In the genomic region with DNA sequence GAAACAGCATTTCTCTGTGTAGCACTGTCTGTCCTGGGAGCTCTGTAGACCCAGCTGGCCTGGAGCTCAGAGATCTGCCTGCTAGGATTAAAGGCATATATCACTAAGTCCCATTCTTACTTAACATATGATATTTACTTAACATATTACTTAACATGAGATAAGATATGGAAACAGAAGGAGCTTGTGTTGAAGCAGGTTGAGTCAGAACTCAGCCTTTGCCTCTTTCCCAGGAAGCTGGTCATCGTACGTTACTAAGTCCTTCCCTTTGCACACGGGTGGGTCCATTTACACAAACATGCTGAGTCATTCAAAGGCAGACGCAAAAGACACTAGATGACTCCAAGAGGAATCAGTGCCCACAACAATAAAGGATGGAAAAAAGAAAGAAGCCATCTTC, we compare ENCODE assay signal across 23 mouse cellular contexts. TPM values are rescaled to one million over a fixed set of nuclear protein-coding genes. Genes with fewer than 3 reads are reported as not detected.
A peak's percentile ranks its signal among the peaks of the same experiment; 100 is the strongest.
DNase-seq lines count a peak whose midpoint lies in the region; ATAC-seq and TF ChIP-seq lines count a peak whose summit lies in the region.
"Had no signal": no experiment of that assay in that cellular context is flagged by ENCODE, and none has a peak within 500 bp of the region (broad histone marks: within the 10 kb centered on the region; RNA-seq: fewer than 3 reads in every experiment).

No protein-coding gene starts in this region.

- no peaks in the 10 kb centered on the region for H3K4me1 ChIP-seq in intestine, embryonic 15.5 days (replicated peaks)
- no peaks in the 10 kb centered on the region for H3K4me1 ChIP-seq in stomach, postnatal 0 days (replicated peaks; ENCODE audit: control insufficient read depth, insufficient read depth)
- H3K4me1 ChIP-seq: embryonic facial prominence, embryonic 15.5 days; forebrain, embryonic 15.5 days; hindbrain, embryonic 12.5 days; neural tube, embryonic 12.5 days had no signal

- no peaks in the 10 kb centered on the region for H3K27me3 ChIP-seq in intestine, embryonic 15.5 days (replicated peaks)
- H3K27me3 ChIP-seq in stomach, postnatal 0 days (ENCODE audit: control insufficient read depth, insufficient read depth, low read length): no peaks in the 10 kb centered on the region
- H3K27me3 ChIP-seq: embryonic facial prominence, embryonic 15.5 days; forebrain, embryonic 15.5 days; hindbrain, embryonic 12.5 days; megakaryocyte, embryonic 14.5 days; neural tube, embryonic 12.5 days had no signal

- H3K27ac ChIP-seq in intestine, embryonic 15.5 days: no peak overlapping the region
- H3K27ac ChIP-seq in stomach, postnatal 0 days (replicated peaks): no peak overlapping the region
- H3K27ac ChIP-seq: embryonic facial prominence, embryonic 15.5 days; forebrain, embryonic 15.5 days; hindbrain, embryonic 12.5 days; layer of hippocampus, adult 2 months; neural tube, embryonic 12.5 days had no signal

- H3K36me3 ChIP-seq in intestine, embryonic 15.5 days: 0 out of 2 replicates have a peak, but pooled peaks cover 7% of the 10 kb centered on the region
- 0 out of 2 replicates have a peak, but pooled peaks cover 7% of the 10 kb centered on the region for H3K36me3 ChIP-seq in stomach, postnatal 0 days (ENCODE audit: control insufficient read depth, insufficient read depth, low read length)

- TF ChIP-seq CTCF in stomach, postnatal 0 days (IDR thresholded peaks at IDR 0.05; ENCODE audit: low read depth): no peak

- 42% methylated on average over 4 of the region's 4 CpGs for WGBS in intestine, embryonic 15.5 days
- 44% methylated on average over 4 of the region's 4 CpGs for WGBS in stomach, postnatal 0 days

- TF ChIP-seq EP300 in stomach, postnatal 0 days (optimal IDR thresholded peaks at IDR 0.05): no peak

- DNase-seq in ES-CJ7 (ENCODE audit: low read depth, low spot score) (peak; percentile 42), MN1 (ENCODE audit: low spot score) (peak; percentile 43)
- peak; percentile 62 for DNase-seq in stomach, postnatal 0 days (ENCODE audit: low spot score)
- DNase-seq in heart, adult 11 months: no peak
- no peak for DNase-seq in testis, postnatal 10 days (ENCODE audit: low spot score)
- DNase-seq: adrenal gland, postnatal 25 days; cerebellum, adult 11 months; cerebellum, adult 9-11 months; heart, postnatal 14 days; kidney, adult 8-10 months; kidney, postnatal 25 days; layer of hippocampus, postnatal 36 days; midbrain, embryonic 14.5 days; right cerebral cortex, postnatal 14 days had no signal

- H3K4me3 ChIP-seq in intestine, embryonic 15.5 days (replicated peaks): no peak overlapping the region
- H3K4me3 ChIP-seq in stomach, postnatal 0 days (ENCODE audit: low read depth, low read length): no peak overlapping the region
- H3K4me3 ChIP-seq: embryonic facial prominence, embryonic 15.5 days; forebrain, embryonic 15.5 days; hindbrain, embryonic 12.5 days; layer of hippocampus, adult 2 months; megakaryocyte, embryonic 14.5 days; neural tube, embryonic 12.5 days had no signal

- no peak overlapping the region for H3K4me2 ChIP-seq in intestine, embryonic 15.5 days (replicated peaks)
- H3K4me2 ChIP-seq in stomach, postnatal 0 days (replicated peaks; ENCODE audit: low read depth): no peak overlapping the region
- H3K4me2 ChIP-seq: embryonic facial prominence, embryonic 15.5 days; forebrain, embryonic 15.5 days; heart, embryonic 11.5 days; hindbrain, embryonic 12.5 days; neural tube, embryonic 12.5 days had no signal

- peak; percentile 94 for ATAC-seq in intestine, embryonic 15.5 days
- peak; percentile 96 for ATAC-seq in stomach, postnatal 0 days (ENCODE audit: low FRiP score, low TSS enrichment)
- no peak for ATAC-seq in megakaryocyte, adult 5-6 weeks (ENCODE audit: poor library complexity, severe bottlenecking)
- ATAC-seq: forebrain, embryonic 15.5 days had no signal

- H3K9me3 ChIP-seq in intestine, embryonic 15.5 days: no peaks in the 10 kb centered on the region
- H3K9me3 ChIP-seq in stomach, postnatal 0 days (ENCODE audit: control insufficient read depth, low read length): no peaks in the 10 kb centered on the region
- H3K9me3 ChIP-seq: embryonic facial prominence, embryonic 15.5 days; forebrain, embryonic 15.5 days; hindbrain, embryonic 12.5 days; neural tube, embryonic 12.5 days had no signal

- no peak overlapping the region for H3K9ac ChIP-seq in intestine, embryonic 15.5 days
- H3K9ac ChIP-seq in stomach, postnatal 0 days (ENCODE audit: low read length): no peak overlapping the region
- H3K9ac ChIP-seq: embryonic facial prominence, embryonic 15.5 days; forebrain, embryonic 15.5 days; hindbrain, embryonic 12.5 days; neural tube, embryonic 12.5 days had no signal

RNA-seq across cellular contexts. Expression of a gene that starts 20.8 kb away (rescaled TPM):
- polyA plus RNA-seq in intestine, embryonic 15.5 days (2015; fragmentation: Nextera tagmentation; extraction: Ambion mirVana): 8.9 TPM in 2 replicates
- polyA plus RNA-seq in stomach, postnatal 0 days (2015; fragmentation: Nextera tagmentation; extraction: Ambion mirVana): 8.5 and 9.6 TPM in 2 replicates
- total RNA-seq in megakaryocyte, adult 5-6 weeks (2015): 39.6 and 54.6 TPM in 2 replicates
- 32.0 and 35.7 TPM in 2 replicates for total RNA-seq in megakaryocyte, adult 5-6 weeks (2017)

Comparison
In these comparisons a context has a peak if more than half of its experiments do, and no peak if none do; other contexts are left out.
1. DNase-seq: peak in ES-CJ7 (single experiment), MN1 (single experiment) and stomach, postnatal 0 days (single experiment); none in heart, adult 11 months (single experiment) and testis, postnatal 10 days (single experiment).